ENCODE assay signal across 14 mouse cellular contexts in the genomic region with DNA sequence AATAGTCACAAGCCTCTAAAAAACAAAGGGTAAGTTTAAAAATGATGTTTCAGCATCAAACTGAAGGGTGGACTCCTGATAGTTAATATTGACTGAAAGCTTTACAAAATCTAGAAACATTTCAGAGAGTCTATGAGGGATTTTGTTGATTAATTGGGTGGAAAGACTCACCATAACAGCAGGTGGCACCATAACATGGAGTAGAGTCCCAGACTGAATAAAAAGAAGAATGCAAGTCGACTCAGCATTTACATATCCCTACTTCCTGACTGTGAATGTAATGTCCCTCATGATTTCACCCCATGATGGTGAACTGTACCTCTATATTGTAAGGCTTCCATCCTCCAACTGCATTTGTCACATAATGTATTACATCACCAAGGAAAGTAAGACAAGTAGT. TPM values are rescaled to one million over a fixed set of nuclear protein-coding genes. Genes with fewer than 3 reads are reported as not detected.
DNase-seq lines count a peak whose midpoint lies in the region; ATAC-seq and TF ChIP-seq lines count a peak whose summit lies in the region.
"Had no signal": no experiment of that assay in that cellular context is flagged by ENCODE, and none has a peak within 500 bp of the region (broad histone marks: within the 10 kb centered on the region; RNA-seq: fewer than 3 reads in every experiment).

No protein-coding gene starts in this region.

- no peak for TF ChIP-seq POLR2A in thymus, adult 2 months (IDR thresholded peaks at IDR 0.05; ENCODE audit: control insufficient read depth, extremely low read depth, insufficient read depth, low read length, poor library complexity)
- TF ChIP-seq POLR2A in brain, embryonic 14.5 days (IDR thresholded peaks at IDR 0.05; ENCODE audit: borderline replicate concordance, extremely low read depth, insufficient read depth, insufficient read length, poor library complexity, severe bottlenecking) = no peak

- no peaks in the 10 kb centered on the region for H3K27me3 ChIP-seq in kidney, embryonic 14.5 days (ENCODE audit: control insufficient read depth, insufficient read depth, low read length)
- no peaks in the 10 kb centered on the region for H3K27me3 ChIP-seq in thymus, adult 2 months (ENCODE audit: control insufficient read depth, insufficient read depth, low read length)
- H3K27me3 ChIP-seq: heart, embryonic 12.5 days; midbrain, embryonic 12.5 days; Patski had no signal

- ATAC-seq in kidney, embryonic 14.5 days (ENCODE audit: low FRiP score, low TSS enrichment) = no peak
- ATAC-seq: Patski had no signal

- TF ChIP-seq CTCF in thymus, adult 2 months (IDR thresholded peaks at IDR 0.05; ENCODE audit: borderline replicate concordance, control insufficient read depth, extremely low read depth, insufficient read depth, low read length, poor library complexity) = no peak
- TF ChIP-seq CTCF in brain, embryonic 14.5 days (IDR thresholded peaks at IDR 0.05; ENCODE audit: borderline replicate concordance, extremely low read depth, insufficient read depth, insufficient read length) = no peak

- no peak overlapping the region for H3K4me3 ChIP-seq in kidney, embryonic 14.5 days (ENCODE audit: low read length)
- no peak overlapping the region for H3K4me3 ChIP-seq in thymus, adult 2 months (ENCODE audit: control insufficient read depth, insufficient read depth, low read length)
- H3K4me3 ChIP-seq: heart, embryonic 12.5 days; midbrain, embryonic 12.5 days had no signal

- H3K36me3 ChIP-seq in kidney, embryonic 14.5 days (ENCODE audit: control insufficient read depth, insufficient read depth, low read length) = peaks cover 39% of the 10 kb centered on the region
- H3K36me3 ChIP-seq in thymus, adult 2 months (ENCODE audit: control insufficient read depth, insufficient read depth, low read length) = peaks cover 26% of the 10 kb centered on the region

- WGBS in kidney, embryonic 14.5 days = 77% methylated on average over 1 of the region's 1 CpGs
- 14% methylated on average over 1 of the region's 1 CpGs for WGBS in thymus, adult 2 months

- no peak overlapping the region for H3K4me2 ChIP-seq in kidney, embryonic 14.5 days (replicated peaks; ENCODE audit: low read depth, low read length)
- H3K4me2 ChIP-seq: heart, embryonic 12.5 days; hindbrain, embryonic 14.5 days; midbrain, embryonic 12.5 days had no signal

- H3K4me1 ChIP-seq in kidney, embryonic 14.5 days (ENCODE audit: control insufficient read depth, insufficient read depth, low read length) = no peaks in the 10 kb centered on the region
- H3K4me1 ChIP-seq in thymus, adult 2 months (replicated peaks; ENCODE audit: control insufficient read depth, insufficient read depth, low read length) = no peaks in the 10 kb centered on the region
- H3K4me1 ChIP-seq: heart, embryonic 12.5 days; midbrain, embryonic 12.5 days had no signal

- no peaks in the 10 kb centered on the region for H3K9me3 ChIP-seq in kidney, embryonic 14.5 days (ENCODE audit: control insufficient read depth, low read length)
- H3K9me3 ChIP-seq: heart, embryonic 12.5 days; midbrain, embryonic 12.5 days had no signal

- peak; percentile 8 for DNase-seq in kidney, adult 9 months
- DNase-seq in thymus, postnatal 4 days = peak; percentile 9
- DNase-seq in thymus, adult 2 months = no peak
- peak; percentile 17 for DNase-seq in brain, embryonic 14.5 days (ENCODE audit: low read depth)
- no peak for DNase-seq in spleen, postnatal 14 days (ENCODE audit: low spot score in 2 of 2)
- DNase-seq in ovary, postnatal 14 days (ENCODE audit: low spot score) = no peak
- DNase-seq: adrenal gland, postnatal 10 days; cerebellum, adult 11-12 months had no signal

- H3K9ac ChIP-seq in kidney, embryonic 14.5 days (ENCODE audit: low read depth, low read length) = no peak overlapping the region
- H3K9ac ChIP-seq: heart, embryonic 12.5 days; hindbrain, embryonic 14.5 days; liver, embryonic 14.5 days; midbrain, embryonic 12.5 days had no signal

- no peak overlapping the region for H3K27ac ChIP-seq in kidney, embryonic 14.5 days (ENCODE audit: low read depth, low read length)
- no peak overlapping the region for H3K27ac ChIP-seq in thymus, adult 2 months (ENCODE audit: control insufficient read depth, insufficient read depth, low read length)
- H3K27ac ChIP-seq: hindbrain, embryonic 14.5 days; liver, embryonic 14.5 days; midbrain, embryonic 12.5 days had no signal

RNA-seq across cellular contexts. Expression of a gene that starts 27.2 kb away (rescaled TPM):
- 21.1 and 22.8 TPM in 2 replicates for polyA plus RNA-seq in kidney, embryonic 14.5 days (2014; fragmentation: Nextera tagmentation; extraction: Ambion mirVana)
- polyA plus RNA-seq in thymus, adult 2 months (2012; rRNA removed) = 13.8 and 14.8 TPM in 2 replicates
- polyA plus RNA-seq in brain, embryonic 14.5 days (2012; rRNA removed) = 29.3 and 37.8 TPM in 2 replicates

RNA-seq across cellular contexts. Expression of a gene that starts 36.4 kb away (rescaled TPM):
- 43.1 and 51.6 TPM in 2 replicates for polyA plus RNA-seq in kidney, embryonic 14.5 days (2014; fragmentation: Nextera tagmentation; extraction: Ambion mirVana)
- 17.0 and 17.7 TPM in 2 replicates for polyA plus RNA-seq in thymus, adult 2 months (2012; rRNA removed)
- 47.8 and 48.1 TPM in 2 replicates for polyA plus RNA-seq in brain, embryonic 14.5 days (2012; rRNA removed)

RNA-seq across cellular contexts. Expression of a gene that starts 47.4 kb away (rescaled TPM):
- 8.5 and 11.0 TPM in 2 replicates for polyA plus RNA-seq in kidney, embryonic 14.5 days (2014; fragmentation: Nextera tagmentation; extraction: Ambion mirVana)
- polyA plus RNA-seq in thymus, adult 2 months (2012; rRNA removed) = 4.6 and 5.0 TPM in 2 replicates
- 9.7 and 11.9 TPM in 2 replicates for polyA plus RNA-seq in brain, embryonic 14.5 days (2012; rRNA removed)

RNA-seq across cellular contexts. Expression of a gene that starts 47.4 kb away (rescaled TPM):
- 4.2 and 5.4 TPM in 2 replicates for polyA plus RNA-seq in kidney, embryonic 14.5 days (2014; fragmentation: Nextera tagmentation; extraction: Ambion mirVana)
- polyA plus RNA-seq in thymus, adult 2 months (2012; rRNA removed) = 3.3 and 3.6 TPM in 2 replicates
- 15.8 and 17.7 TPM in 2 replicates for polyA plus RNA-seq in brain, embryonic 14.5 days (2012; rRNA removed)

RNA-seq across cellular contexts. Expression of a gene that starts 47.5 kb away (rescaled TPM):
- polyA plus RNA-seq in kidney, embryonic 14.5 days (2014; fragmentation: Nextera tagmentation; extraction: Ambion mirVana) = 54.8 and 69.1 TPM in 2 replicates
- 10.6 and 11.3 TPM in 2 replicates for polyA plus RNA-seq in thymus, adult 2 months (2012; rRNA removed)
- polyA plus RNA-seq in brain, embryonic 14.5 days (2012; rRNA removed) = 47.0 and 55.1 TPM in 2 replicates

Comparison
In these comparisons a context has a peak if more than half of its experiments do, and no peak if none do; other contexts are left out.
1. DNase-seq: peak in kidney, adult 9 months (single experiment), thymus, postnatal 4 days (single experiment) and brain, embryonic 14.5 days (single experiment); none in thymus, adult 2 months (single experiment), spleen, postnatal 14 days (0 of 2) and ovary, postnatal 14 days (single experiment).